Mouse (Mus musculus) bone marrow macrophage, adult 2 months (primary cell): ENCODE data around the gene Palld.

Experiments used
- CTCF ChIP-seq: IDR thresholded peaks from 2 replicates; pipeline ENCODE4 v1.5.1; 2012; ENCODE audit warnings: low read depth, mild to moderate bottlenecking, low read length, moderate library complexity
- POLR2A ChIP-seq: IDR thresholded peaks from 2 replicates; pipeline ENCODE4 v1.6.1; 2012; ENCODE audit warnings: mild to moderate bottlenecking, low read depth, low read length, borderline replicate concordance

DNA sequence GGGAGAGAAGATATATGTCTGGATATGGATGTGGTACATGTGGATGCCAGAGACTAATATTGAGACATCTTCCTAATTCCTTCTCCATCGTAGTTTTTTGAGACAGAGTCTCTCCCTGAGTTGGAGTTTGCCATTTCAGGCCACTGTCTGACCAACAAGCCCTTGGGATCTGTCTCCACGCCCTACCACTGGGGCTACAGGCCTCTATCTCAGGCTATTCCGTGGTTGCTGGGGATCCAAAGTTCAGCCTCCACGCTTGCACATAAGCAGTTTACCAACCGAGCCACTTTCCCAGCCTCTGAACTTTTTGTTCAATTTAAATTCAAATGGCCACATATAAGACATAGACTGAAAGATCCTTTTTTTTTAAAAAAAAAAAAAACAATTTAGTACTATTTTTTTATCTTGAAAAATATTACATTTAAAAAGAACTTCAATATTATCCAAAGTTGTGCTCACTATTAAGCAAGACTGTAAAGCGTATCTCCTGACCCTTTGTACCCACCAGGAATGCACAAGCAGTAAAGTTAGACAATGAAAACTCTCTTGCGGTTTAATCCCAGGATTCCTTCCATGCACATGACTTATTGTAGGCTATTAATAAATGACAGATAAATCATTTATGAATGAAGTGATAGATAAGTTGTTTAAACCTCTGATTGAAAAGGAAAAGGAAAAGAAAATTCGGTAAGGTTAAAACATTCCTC lies 276.1 kb downstream of the Palld start:
- TF ChIP-seq POLR2A, result no peak
- TF ChIP-seq CTCF, result no peak
